Mouse (Mus musculus) liver, adult 2 months (tissue): ENCODE measurements around the gene Maea. TPM values are rescaled to one million over a fixed set of nuclear protein-coding genes. Genes with fewer than 3 reads are reported as not detected.

ENCODE experiments used
- DNase-seq: peaks from one replicate; pipeline ENCODE4 v3.0.0-alpha.2; 2011; ENCODE audit warnings: low read depth, low spot score; ENCODE audit errors: extremely low read depth
- H3K27ac ChIP-seq: fragments of 200-500 bp; replicated peaks from 2 replicates; pipeline ENCODE4 v1.5.1; 2012; ENCODE audit warnings: low read depth, mild to moderate bottlenecking, control low read depth, inconsistent platforms, low read length; ENCODE audit not compliant: insufficient read depth
- H3K27me3 ChIP-seq: fragments of 200-500 bp; 2 replicates; pipeline ENCODE4 v1.6.1; 2012; ENCODE audit warnings: mild to moderate bottlenecking, moderate library complexity, low read length, inconsistent platforms; ENCODE audit not compliant: control insufficient read depth, insufficient read depth
- H3K36me3 ChIP-seq: fragments of 200-500 bp; 2 replicates; pipeline ENCODE4 v1.6.1; 2012; ENCODE audit warnings: low read length, inconsistent platforms; ENCODE audit not compliant: control insufficient read depth, insufficient read depth
- H3K4me1 ChIP-seq: fragments of 200-500 bp; 2 replicates; pipeline ENCODE4 v1.6.1; 2011; ENCODE audit warnings: low read length; ENCODE audit not compliant: control insufficient read depth, insufficient read depth
- H3K4me3 ChIP-seq: fragments of 200-500 bp; 2 replicates; pipeline ENCODE4 v1.5.1; 2011; ENCODE audit warnings: low read depth, mild to moderate bottlenecking, control low read depth, low read length, moderate library complexity; ENCODE audit not compliant: insufficient read depth
- H3K79me2 ChIP-seq: fragments of 200-500 bp; 2 replicates; pipeline ENCODE4 v1.6.1; 2012; ENCODE audit warnings: inconsistent platforms, mild to moderate bottlenecking, low read length, moderate library complexity; ENCODE audit not compliant: control insufficient read depth, insufficient read depth
- H3K9ac ChIP-seq: fragments of 200-500 bp; 2 replicates; pipeline ENCODE4 v1.6.1; 2012; ENCODE audit warnings: low read depth, mild to moderate bottlenecking, control low read depth, inconsistent platforms, low read length
- CTCF ChIP-seq: fragments of 200-500 bp; IDR thresholded peaks from 2 replicates; pipeline ENCODE4 v1.5.1; 2011; ENCODE audit warnings: low read depth, low read length, control low read depth
- POLR2A ChIP-seq: fragments of 200-500 bp; IDR thresholded peaks from 2 replicates; pipeline ENCODE4 v1.6.1; 2011; ENCODE audit warnings: low read length, control low read depth; ENCODE audit not compliant: insufficient read depth; ENCODE audit errors: extremely low read depth
- WGBS: fragments of 180-500 bp; shearing (Covaris S2); methylation state at CpG from one replicate; pipeline ENCODE4 v1.1.7; 2018; 5-methylcytosine and 5-hydroxymethylcytosine counted together
- polyA plus RNA-seq: library from polyadenylated mRNA; depleted of rRNA; stranded (reverse); fragments of >200 nt; gene quantifications from 2 replicates; pipeline ENCODE4 v1.2.3, GENCODE M21; 2012; rRNA removed
- total RNA-seq: library from RNA; depleted of rRNA; stranded (reverse); fragments of >200 nt; gene quantifications from 2 replicates; pipeline ENCODE4 v1.2.3, GENCODE M21; 2014; rRNA removed

The Maea gene
- total RNA-seq (24.8 and 26.0 TPM in 2 replicates), polyA plus RNA-seq (41.1 and 46.6 TPM in 2 replicates)

GRCm38 (mm10) chr5:33335273-33335976, at the start of gene Maea:
TSS of gene Maea (plus strand) at chr5:33335509.
- Histone ChIP-seq H3K36me3 (no peaks in the 10 kb centered on the region), H3K79me2 (peaks cover 37% of the 10 kb centered on the region; the same call in 1 of the 2 replicates), H3K4me1 (peaks cover 11% of the 10 kb centered on the region), H3K27ac (peak within 1 kb of the TSS; percentile 32; the same call in 1 of the 2 replicates), H3K9ac (peak within 1 kb of the TSS; percentile 94), H3K27me3 (no peaks in the 10 kb centered on the region), H3K4me3 (peak within 1 kb of the TSS; percentile 95)
- WGBS, result under 1% methylated on average over 71 of the region's 71 CpGs
- peak; percentile 90 for DNase-seq
- no peak for TF ChIP-seq CTCF
- TF ChIP-seq POLR2A, result peak; percentile 75

- Histone ChIP-seq H3K4me1 (no peaks in the 10 kb centered on the region), H3K27me3 (no peaks in the 10 kb centered on the region), H3K9ac (no peak overlapping the region), H3K79me2 (no peaks in the 10 kb centered on the region), H3K27ac (no peak overlapping the region), H3K4me3 (no peak overlapping the region), H3K36me3 (no peaks in the 10 kb centered on the region)
- no peak for DNase-seq
- 58% methylated on average over 16 of the region's 16 CpGs for WGBS
- no peak for TF ChIP-seq CTCF
- TF ChIP-seq POLR2A, result no peak
These were observed 41.4 kb upstream of the Maea start for GRCm38 (mm10) chr5:33293796-33294430.

- Histone ChIP-seq H3K27me3 (no peaks in the 10 kb centered on the region), H3K36me3 (no peaks in the 10 kb centered on the region), H3K4me1 (no peaks in the 10 kb centered on the region), H3K79me2 (no peaks in the 10 kb centered on the region), H3K4me3 (no peak overlapping the region), H3K27ac (no peak overlapping the region), H3K9ac (no peak overlapping the region)
- TF ChIP-seq POLR2A, result no peak
- TF ChIP-seq CTCF, result peak; percentile 75
- DNase-seq, result peak; percentile 46
- 64% methylated on average over 6 of the region's 6 CpGs for WGBS
These were observed 38.1 kb upstream of the Maea start for GRCm38 (mm10) chr5:33297164-33297563.

DNA sequence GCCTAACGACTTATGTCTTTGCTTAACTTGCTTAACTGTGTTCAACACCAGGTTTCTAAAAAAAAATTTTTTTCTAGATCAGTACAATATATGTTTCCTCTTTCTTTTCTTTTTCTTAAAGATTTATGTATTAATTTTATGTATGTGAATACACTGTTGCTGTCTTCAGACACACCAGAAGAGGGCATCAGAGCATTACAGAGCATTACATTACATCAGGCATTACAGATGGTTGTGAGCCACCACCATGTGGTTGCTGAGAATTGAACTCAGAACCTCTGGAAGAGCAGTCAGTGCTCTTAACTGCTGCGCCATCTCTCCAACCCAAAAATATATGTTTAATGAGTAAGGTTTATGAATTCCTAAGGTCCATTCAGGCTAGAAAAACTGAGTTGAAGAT, 33.5 kb upstream of the Maea start:
- Histone ChIP-seq H3K36me3 (no peaks in the 10 kb centered on the region), H3K27ac (no peak overlapping the region), H3K27me3 (no peaks in the 10 kb centered on the region), H3K4me3 (no peak overlapping the region), H3K79me2 (no peaks in the 10 kb centered on the region), H3K4me1 (no peaks in the 10 kb centered on the region), H3K9ac (no peak overlapping the region)
- 86% methylated on average over 2 of the region's 2 CpGs for WGBS
- TF ChIP-seq CTCF (no peak), POLR2A (no peak)
- peak; percentile 7 for DNase-seq

DNA sequence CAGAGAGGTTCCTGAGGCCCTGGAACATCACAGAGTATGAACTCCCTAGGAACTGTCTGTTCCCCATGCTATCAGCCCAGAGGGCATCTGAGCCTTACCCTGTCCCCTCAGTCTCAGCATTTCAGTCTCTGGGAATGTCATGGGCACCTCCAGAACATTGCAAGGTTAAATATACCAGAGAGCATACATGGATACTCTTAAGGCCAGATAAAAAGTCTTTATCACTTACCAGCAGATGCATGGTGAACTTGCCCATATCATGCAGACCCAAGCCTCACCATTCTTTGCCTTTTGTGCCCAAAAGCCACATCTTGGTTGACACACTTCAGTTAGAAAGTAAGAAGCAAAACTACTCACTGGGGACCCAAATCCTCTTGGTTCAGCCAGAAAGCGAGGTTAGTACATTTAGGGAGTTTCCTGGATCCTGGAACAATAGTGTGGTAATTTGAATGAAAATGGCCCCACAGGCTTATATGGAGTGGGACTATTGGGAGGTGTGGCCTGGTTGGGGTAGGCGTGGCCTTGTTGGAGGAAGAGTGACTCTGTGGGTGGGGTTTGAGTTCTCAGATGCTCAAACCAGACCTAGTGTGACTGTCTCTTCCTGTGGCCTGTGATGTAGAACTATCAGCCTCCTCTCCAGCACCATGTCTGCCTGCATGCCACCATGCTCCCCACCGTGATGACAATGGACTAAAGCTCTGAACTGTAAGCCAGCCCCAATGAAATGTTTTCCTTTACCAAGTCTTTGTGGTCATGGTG, 24.4 kb upstream of the Maea start:
- H3K79me2 ChIP-seq, result no peaks in the 10 kb centered on the region
- no peaks in the 10 kb centered on the region for H3K36me3 ChIP-seq
- H3K4me3 ChIP-seq, result no peak overlapping the region
- 82% methylated on average over 3 of the region's 3 CpGs for WGBS
- TF ChIP-seq CTCF (no peak), POLR2A (no peak)
- no peak for DNase-seq
- H3K9ac ChIP-seq, result no peak overlapping the region
- no peaks in the 10 kb centered on the region for H3K27me3 ChIP-seq
- H3K4me1 ChIP-seq, result no peaks in the 10 kb centered on the region
- H3K27ac ChIP-seq, result no peak overlapping the region
